Mouse (Mus musculus) cerebellum, postnatal 4 days (tissue): Measurements from ENCODE around the gene Ttll3.

Experiments
- DNase-seq, 2 experiments: peaks; one replicate each; pipeline ENCODE4 v3.0.0; 2022; ENCODE audit warnings: low spot score in 2 of 2, mixed read lengths in 1 of 2

The Ttll3 gene

DNA sequence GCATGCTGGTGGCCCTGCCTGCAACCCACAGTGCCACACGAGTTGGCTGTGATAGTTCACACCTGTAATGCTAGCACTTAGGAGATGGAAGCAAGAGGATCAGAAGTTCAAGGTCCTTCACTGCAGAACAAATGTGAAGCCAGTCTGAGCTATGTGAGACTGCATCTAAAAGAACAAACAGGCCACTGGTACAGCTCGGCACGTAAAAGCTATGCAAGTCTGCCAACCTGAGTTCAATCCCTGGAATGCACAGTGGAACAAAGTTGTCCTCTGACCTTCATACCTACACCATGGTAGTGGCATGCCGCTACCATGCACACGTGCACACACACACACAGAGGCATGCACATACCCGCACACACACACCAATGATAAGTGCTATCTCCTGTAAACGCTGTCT is 35.1 kb downstream of the Ttll3 start:
- no peak for DNase-seq

DNA sequence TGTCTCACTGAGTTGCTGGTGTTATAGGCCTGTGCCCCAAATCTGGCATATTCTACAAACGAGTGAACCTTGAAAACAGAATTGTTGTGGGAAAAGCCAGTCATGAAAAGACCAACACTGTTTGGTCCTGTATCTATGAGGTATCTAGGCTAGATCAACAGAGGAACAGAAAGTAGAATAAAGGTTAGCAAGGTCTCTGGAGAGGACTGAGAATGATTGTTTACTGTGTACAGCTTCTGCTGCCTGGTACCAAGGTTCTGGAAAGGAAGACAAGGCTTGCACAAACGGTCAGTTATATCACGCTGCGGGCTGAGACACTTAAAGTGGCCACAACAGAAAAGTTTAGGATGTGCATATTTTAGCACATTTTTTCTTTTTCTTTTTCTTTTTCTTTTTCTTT is 37.6 kb downstream of the Ttll3 start:
- no peak for DNase-seq

DNA sequence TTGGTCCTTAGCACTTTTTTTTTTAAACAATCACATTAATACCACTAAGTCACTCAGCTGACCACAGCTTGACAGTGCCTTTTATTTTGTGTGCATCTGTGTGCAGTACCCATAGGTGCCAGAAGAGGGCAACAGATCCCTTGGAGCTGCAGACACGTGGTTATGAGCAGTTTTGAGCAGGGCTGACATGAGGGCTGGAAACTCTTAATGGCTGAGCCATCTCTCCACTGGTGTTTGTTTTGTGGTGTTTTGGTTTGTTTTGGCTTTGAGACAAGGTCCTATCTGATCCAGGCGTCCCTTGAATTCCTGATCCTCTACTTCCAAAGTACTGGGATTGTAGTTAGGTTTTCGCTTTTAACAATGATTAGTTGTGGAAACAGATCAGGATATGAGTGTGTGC is 38.3 kb downstream of the Ttll3 start:
- peak in 1 of 2 experiments; percentile 69 for DNase-seq

DNA sequence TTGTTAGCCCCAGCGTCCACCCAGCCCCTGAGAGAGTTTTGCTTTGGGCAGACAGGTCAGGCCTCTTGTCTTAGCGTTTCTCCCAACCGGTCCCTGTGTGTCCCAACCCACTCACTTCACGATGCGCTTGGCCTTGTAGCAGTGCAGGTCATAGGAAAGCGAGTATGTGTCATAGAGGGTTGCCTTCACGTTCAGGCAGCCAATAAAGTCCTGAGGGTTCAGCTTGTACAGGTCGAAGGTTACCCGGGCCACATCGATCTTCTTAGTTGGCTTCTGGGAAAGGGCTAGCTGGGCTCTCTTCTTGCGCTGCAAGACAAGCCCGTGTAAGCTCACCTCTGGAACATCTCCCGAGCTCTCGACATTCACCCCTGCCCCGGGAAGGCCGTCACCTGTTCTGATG is 38.9 kb downstream of the Ttll3 start:
- no peak for DNase-seq

DNA sequence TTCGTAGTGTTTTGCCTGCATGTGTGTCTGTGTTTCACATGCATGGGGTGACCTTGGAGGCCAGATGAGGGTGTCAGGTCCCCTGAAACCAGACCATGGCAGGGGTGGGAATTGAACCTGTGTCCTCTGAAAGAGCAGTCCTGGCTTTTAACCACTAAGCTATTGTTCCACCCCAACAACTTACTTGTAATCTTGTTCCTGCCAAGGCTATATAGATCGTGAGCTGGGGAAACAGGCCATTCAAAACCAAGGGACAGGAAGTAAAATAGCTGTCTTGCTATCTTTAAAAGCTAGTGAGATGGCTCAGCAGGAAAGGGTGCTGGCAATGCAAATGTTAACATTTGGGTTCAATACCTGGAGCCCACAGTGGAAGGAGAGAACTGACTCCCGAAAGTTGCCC is 40.9 kb downstream of the Ttll3 start:
- DNase-seq: no peak

DNA sequence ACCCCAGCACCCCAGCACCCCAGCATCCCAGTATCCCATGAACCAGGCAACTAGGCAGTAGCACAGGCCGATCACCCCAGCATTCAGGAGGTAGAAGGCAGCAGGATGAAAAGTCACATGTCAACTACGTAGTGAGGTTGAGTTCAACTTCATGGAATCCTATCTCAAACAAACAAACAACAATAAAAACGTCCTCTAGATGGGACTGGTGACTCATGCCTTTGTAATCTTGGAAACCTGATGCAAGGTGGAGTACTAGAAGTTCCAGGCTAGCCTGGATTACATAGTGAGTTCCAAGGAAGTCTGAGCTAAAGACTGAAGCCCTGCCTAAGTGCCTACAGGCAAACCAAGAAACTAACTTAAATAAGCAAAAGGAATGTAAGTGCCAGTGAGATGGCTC is 41.8 kb downstream of the Ttll3 start:
- DNase-seq: no peak

DNA sequence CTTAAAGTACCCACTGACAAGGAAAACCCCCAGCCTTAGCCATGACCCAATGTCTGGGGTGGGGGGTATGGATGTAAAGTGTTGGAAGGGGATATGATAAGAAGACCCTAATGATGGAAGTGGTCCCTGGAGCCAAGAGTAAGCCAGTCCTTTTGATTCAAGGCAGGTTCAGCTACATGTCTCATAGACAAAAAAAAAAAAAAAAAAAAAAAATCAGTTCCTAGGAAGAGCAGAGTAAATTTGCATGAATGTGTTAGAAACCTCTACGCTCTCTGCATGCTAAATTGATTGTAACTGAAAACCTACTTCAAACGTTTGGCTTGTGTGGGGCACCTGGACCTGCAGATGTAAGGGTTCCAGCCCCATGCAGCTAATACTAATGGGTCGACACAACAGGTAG is 42.7 kb downstream of the Ttll3 start:
- DNase-seq: no peak

DNA sequence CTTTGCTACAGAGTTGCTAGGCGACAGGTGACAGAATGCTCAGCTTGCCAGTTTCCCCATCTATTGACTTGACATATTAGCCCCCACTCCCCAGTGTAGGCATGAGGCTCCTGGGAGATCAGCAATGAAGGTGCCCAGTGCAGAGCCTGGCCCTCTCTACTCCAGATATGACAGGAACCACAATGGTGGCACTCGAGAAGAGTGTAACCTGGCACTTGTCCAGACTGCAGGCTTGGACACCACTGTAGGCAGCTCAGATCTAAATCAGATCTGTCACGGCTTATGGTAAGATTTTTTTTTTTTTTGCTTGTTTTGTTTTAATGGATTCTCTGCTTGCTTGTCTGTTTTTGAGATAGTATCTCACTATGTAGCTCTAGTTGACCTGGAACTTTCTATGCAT is 44.6 kb downstream of the Ttll3 start:
- no peak for DNase-seq

DNA sequence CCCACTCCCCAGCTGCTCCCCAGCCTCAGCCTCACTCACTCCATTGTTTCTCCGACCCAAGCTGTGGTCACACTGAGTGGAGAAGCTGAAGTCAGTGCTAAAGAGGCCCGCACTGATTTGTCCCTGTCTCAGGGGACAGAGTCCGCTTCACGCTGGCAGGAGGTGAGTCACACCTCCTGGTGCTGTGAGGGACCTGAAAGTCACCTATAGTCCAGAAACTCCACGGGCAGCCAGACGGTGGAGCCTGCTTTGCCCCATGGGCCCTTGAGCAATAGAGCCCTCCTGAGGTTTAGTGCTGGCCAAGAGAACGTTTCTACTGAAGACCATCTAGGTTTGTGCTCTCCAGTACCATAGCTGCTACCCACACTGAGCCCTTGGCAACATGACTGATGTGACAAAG is 45.6 kb downstream of the Ttll3 start:
- no peak for DNase-seq

DNA sequence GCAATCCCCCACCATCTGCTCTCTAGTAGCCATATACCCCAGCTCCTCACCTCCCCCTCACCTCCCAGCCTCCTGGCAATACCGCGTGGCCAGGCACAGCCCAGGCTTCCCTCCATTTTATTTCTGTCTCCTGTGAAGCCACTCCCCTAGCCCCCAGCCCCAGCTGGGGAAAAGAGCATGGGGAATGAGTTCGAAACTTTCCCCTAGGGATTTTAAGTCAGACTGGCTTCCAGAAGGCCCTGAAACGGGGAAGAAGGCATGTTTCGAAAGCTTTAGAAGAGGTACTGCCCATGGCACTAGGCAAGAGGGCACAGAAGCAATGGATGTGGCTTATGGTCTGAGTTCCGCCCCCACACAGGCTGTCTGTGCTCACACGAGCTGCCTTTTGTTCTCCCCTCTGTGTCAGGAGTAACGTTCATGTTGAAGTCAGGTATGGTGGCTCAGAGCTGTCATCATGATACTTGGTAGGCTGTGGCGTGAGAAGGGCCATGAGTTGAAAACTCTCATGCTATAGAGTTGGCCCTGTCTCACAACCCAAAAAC is 46.7 kb downstream of the Ttll3 start, which contains the start of gene Cidec:
TSS of gene Cidec (minus strand) at position 97 of the 542 bp plus-strand sequence.
- DNase-seq: no peak

DNA sequence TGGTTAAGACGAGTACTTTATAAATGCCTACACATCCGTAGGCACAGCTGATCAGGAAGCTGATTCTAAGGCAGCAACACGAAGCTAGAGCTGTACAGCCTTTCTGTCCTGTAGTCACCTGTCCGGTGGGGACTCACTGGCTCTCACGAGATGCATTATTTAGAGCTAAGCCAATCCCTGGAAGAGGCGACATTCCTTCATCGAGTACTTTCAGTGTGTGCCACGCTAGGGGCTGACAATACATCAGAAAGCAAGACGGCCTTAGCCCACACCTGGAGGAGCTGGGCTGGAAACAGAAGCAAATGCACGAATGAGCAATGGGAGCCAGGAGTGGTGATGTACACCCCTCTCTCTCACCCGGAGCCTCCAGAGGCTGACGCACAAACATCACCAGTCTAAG is 48.1 kb downstream of the Ttll3 start:
- no peak for DNase-seq

DNA sequence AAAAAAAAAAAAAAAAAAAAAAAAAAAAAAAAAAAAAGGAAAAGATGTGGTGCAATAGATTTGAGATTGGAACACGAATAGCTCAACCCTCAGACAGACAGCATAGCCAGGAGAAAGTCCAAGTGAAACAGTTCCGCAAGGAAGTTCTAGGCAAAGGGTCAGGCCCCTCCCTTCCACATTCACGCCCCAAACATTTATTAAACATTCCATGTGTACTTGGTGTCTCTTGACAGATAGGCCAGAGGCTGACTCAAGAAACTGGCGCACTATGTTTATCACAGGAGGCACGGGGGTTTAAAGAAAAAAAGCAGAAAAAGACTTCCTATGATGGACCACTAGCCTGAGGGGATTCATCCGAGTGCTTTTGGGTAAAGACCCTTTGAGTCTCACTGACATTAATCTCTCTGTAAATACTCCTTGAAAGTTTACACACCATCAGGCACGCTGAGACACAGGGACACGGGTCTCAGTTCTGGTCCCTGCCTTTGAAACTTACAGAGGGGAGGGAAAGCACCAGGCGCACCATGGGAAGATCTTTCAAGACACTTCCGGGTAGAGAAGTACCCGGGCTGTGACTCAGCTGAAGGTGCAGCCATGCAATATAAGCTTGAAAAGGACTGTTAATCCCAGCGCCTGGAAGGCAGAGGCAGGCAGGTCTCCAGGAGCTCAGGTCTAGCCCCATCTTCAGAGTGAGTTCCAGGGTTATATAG is 49.8 kb downstream of the Ttll3 start:
- no peak for DNase-seq

DNA sequence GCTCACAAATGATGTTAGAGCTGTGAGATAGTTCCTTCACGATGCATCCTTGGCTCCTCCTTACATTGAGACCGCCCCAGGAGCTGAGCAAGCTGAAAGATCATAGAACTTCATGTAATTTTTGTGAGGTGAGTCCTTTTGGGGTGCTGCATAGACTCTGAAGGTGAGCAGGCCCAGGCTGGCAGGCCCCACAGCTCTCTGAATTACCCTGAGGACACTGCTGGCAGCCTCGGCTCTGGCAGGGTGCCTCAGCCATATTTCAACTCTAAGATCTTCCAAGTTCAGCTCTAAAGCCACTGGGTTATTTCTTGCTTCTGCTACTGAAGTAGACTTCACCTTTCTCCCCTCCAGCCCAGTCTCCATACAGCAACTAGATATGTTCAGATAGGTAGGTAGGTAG is 51.6 kb downstream of the Ttll3 start:
- no peak for DNase-seq

DNA sequence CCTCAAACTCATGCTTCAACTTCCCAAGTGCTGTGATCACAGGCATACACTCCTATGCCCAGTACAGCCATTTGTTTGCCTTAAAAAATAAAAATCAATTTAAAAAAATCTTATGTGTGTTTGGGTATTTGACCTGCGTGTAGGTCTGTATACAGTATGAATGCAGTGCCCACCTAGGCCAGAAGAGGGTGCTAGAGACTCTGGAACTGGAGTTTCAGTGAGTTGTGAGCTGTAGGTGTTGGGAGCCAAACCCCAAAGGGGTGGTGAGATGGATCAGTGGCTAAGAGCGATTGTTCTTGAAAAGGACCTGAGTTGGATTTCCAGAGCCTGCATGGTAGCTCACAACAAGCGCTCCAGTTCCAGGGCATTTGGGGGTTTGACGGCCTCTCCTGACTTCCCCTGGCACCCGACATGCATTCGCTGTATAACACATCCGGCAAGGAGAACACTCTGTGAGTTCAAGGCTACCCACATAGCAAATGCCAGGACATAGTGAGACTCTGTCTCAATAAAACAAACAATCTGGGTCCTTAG is 52.2 kb downstream of the Ttll3 start:
- peak; percentile 62 to 81 for DNase-seq

DNA sequence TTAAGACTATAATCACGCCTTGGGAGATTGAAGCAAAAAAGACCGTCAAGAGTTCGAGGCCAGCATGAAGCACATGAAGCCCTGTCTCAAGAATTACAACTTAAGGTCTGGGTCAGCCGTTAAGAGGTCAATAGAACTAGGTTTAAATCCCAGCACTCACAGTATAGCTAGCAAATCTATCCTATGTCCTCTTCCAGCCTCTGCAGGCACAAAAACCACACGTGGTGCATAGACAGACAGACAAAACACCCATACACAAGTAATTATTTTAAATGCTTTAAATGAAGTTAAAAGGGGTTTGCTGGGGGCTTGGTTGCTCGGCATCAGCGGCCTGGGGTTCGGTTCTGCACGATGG is 53.0 kb downstream of the Ttll3 start:
- DNase-seq: no peak

DNA sequence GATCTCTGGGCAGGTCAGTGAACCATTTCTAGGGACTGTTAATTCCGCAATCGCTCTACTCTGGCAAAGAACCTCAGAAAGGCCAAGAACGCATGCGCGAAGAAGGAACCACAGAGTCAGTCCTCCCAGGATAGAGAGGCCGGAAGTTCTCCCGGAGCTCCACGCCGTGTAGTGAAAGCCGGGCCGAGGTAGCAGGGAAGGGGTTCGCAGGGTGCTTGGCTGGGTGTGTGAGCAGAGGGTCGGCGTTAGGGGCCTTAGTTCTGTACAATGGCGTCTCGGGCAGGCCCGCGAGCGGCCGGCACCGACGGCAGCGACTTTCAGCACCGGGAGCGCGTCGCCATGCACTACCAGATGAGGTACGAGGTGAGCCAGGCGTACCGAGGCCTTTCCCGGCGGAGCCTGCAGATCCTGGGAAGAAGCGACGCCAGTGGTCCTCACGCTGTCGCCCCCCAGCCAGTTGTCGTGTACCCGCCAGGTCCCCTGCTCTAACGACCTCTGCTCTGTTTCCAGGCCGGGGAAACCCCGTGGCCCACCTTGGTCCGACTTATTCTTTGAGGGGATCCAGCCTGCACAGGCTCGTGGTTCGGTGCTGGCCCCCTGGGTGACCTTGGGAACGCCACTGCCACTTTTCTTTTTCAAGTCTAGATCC is 53.5 kb downstream of the Ttll3 start, which contains the start of gene Jagn1:
TSS of gene Jagn1 (plus strand) at position 128 of the 649 bp plus-strand sequence.
- peak; percentile 62 to 85 for DNase-seq

DNA sequence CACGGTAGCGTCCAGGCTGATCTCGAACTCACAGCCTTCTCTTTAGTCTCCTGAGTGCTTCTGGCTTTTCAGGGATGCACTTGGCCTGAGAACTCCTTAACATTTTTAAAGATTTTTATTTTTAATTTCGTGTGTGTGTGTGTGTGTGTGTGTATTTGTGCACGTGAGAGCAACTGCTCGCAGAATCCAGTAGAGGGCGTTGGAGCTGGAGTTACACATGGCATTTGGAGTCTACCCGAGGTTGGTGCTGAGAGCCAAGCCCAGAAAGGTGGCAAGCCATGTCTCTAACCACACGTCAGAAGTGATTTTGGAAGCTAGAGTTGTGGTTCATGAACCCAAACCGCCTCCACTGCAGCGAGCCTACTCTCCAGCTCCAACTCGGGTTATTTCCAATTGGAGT is 54.0 kb downstream of the Ttll3 start:
- no peak for DNase-seq

DNA sequence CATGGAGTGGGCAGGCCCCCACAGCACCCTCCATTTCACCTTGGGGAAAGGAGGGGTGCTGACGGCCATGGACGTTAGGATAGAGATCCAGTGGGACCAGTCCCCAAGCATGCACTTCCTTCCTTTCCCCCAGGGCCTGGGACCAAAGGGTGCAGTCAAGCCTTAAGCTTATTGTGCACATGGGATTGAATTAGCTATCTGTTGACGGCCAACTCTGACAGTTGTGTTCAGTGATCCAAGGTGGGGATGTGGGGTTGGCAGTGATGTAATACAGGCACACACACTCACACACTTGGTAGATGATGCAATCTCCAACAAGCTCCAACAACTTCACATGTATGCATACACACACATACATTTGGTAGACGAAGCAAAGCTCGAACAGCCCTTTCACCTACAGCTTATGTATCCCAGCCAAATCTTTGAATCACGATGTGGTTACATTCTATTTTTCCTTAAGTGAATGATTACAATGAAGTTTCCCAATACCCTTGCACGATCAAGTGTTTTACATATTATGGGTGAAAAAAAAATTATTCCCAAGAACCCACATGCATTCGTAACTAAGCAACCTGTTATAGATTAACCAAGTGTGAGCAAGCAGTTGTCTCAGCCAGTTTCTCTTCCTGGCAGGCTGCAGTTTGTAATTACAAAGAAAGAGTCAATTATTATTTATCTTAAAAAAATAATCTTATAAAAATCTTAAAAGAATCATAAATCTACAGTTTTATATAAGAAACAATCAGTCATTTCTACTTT is 55.3 kb downstream of the Ttll3 start:
- DNase-seq: no peak

DNA sequence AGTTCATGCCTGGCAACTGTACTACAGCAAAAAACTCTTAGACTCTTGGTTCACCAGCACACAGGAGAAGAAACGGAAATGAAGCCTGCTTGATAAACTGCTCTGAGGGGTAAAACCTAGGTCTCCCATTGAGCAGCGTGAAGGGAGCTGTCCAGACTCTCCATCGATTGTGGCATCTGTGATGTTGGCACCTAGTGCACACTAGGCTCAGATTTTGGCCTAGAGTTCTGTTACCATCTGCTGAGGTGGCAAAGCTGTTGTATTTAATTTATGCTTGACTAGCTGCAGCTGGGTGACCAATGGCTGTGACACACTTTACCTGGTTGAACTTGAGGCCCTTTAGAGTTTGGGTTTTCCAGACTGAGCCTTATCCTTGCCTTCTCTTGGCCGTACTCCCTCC is 58.6 kb downstream of the Ttll3 start:
- peak in 1 of 2 experiments; percentile 45 for DNase-seq

DNA sequence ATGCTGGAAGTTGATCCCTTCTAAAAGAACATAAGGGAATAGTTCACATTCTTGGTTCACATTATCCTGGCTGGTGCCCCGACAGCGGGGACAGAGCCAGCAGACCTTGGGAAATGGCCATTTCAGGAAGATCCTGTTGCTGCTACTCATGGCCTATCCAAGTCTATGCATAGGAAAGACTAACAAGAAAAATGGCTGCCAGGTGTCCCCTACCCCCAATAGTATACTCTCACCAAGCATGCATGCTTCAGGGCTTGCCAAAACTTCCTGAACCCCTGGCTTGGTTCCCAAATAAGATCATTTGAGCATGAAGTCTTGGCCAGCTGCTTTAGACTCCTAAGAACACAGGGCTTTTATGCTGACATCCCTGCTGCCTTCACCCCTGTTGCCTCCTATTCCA is 62.8 kb downstream of the Ttll3 start:
- DNase-seq: peak in 1 of 2 experiments; percentile 40

DNA sequence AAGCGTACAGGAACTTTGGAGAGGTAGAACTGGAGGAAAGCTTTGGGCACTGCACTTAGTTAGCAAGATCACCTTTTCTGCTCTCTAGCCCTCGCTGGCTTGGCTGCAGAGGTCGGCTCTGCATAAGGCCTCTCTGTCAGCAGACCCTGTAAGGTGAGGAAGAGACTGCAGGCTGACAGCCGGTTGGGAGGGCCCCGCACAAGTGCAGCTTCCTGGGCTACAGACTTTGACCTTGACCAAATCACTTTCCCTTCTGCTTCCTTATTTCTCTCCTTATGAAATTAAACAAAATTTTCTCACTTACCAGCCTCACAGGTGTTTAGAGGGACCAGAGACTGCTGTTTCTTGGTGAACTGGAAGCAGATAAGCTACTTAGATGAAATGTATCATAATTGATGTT is 65.9 kb downstream of the Ttll3 start:
- DNase-seq: no peak

DNA sequence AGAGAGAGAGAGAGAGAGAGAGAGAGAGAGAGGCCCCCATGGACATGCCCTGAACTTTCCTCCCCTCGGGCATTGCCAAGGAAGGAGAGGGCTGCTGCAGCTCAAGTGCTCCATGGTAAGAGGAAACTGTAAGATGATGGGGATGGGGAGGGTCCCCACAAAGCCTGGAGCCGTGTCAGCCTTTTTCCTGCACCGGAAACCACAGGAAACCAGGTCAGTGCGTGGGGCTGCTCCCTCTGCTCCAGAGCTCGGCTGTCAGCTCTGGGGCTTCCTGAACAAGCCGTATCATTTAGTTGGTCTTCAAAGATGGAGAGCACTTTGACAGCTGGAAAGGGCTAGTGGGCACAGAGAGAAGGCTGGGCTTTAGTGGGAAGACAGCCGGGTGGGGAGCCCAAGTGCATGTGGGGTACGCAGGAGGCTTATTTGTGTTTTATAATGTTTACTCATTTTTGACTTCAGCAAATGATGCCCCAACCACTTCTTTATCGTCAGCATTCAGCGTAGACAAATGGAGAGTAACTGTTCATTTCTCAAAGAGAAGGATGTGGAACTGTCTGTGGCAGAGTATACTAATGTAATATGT is 69.0 kb downstream of the Ttll3 start, which contains the start of gene Il17re:
TSS of gene Il17re (plus strand) at position 533 of the 583 bp plus-strand sequence.
- no peak for DNase-seq
